Mouse (Mus musculus): Measurements from ENCODE around the gene Trip11. TPM values are rescaled to one million over a fixed set of nuclear protein-coding genes. Genes with fewer than 3 reads are reported as not detected.

Trip11 gene
- polyA plus RNA-seq, 1 experiment from 2014 or later, result 10.8 TPM

DNA sequence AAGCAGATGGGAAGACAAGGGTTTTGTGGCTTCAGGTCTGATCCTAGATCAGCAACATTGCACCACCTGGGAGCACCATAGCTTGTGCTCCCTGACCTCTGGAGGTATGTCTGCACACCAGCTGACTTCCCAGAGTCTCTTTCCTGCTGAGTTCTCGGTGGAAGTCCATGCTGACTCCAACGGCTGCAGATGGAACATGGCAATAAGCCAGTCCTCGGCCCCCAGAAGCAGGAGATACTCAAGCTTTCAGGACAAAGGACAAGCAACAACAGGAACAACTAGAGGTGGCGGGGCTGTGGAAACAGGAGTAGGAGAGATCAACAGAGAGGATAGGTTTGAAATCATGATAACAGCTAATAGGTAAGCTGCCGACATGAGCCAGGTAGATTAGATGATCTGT is 111.3 kb downstream of the Trip11 start:
- no peak overlapping the region for H3K9ac ChIP-seq (replicated peaks; ENCODE audit: low read length)

DNA sequence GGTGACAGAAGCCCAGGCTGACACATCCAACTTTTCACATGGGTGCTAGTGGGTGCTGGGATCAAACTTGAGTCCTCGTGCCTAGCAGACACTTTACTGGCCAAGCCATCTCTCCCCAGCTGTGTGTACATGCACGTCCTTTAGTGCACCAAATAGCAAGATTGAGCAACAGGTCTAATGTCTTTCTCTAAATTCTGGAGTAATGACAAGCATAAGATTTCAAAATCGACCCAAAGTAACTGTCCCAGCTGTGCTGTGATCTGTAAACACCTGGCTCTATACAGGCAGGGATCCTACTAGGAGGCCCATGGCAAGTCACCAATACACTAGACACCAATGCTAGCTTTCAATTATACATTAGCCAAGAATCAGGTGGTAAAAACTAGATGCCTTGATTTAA is 112.0 kb downstream of the Trip11 start:
- H3K4me3 ChIP-seq (ENCODE audit: low read depth, low read length), result no peak overlapping the region
- no peaks in the 10 kb centered on the region for H3K36me3 ChIP-seq (replicated peaks; ENCODE audit: control insufficient read depth, insufficient read depth, low read depth, low read length)
- no peaks in the 10 kb centered on the region for H3K27me3 ChIP-seq (ENCODE audit: control insufficient read depth, insufficient read depth, low read length)
- no peaks in the 10 kb centered on the region for H3K4me1 ChIP-seq (ENCODE audit: control insufficient read depth, insufficient read depth, low read length)
- ATAC-seq (replicated peaks; ENCODE audit: insufficient number of reproducible peaks, low FRiP score, low TSS enrichment, low read depth) (no peak), DNase-seq (ENCODE audit: low spot score) (no peak)
- H3K27ac ChIP-seq (replicated peaks; ENCODE audit: low read depth, low read length), result no peak overlapping the region
- 80% methylated on average over 3 of the region's 3 CpGs for WGBS
- H3K9ac ChIP-seq (replicated peaks; ENCODE audit: low read length), result no peak overlapping the region
- H3K9me3 ChIP-seq (replicated peaks; ENCODE audit: control insufficient read depth, low read length), result no peaks in the 10 kb centered on the region
- H3K4me2 ChIP-seq (ENCODE audit: low read depth, low read length), result no peak overlapping the region

More for the DNA sequence above, 111.3 kb downstream of the Trip11 start:
- ATAC-seq (replicated peaks; ENCODE audit: insufficient number of reproducible peaks, low FRiP score, low TSS enrichment, low read depth) (no peak), DNase-seq (ENCODE audit: low spot score) (no peak)
- Histone ChIP-seq H3K27ac (replicated peaks; ENCODE audit: low read depth, low read length) (no peak overlapping the region), H3K9me3 (replicated peaks; ENCODE audit: control insufficient read depth, low read length) (no peaks in the 10 kb centered on the region), H3K27me3 (ENCODE audit: control insufficient read depth, insufficient read depth, low read length) (no peaks in the 10 kb centered on the region), H3K4me3 (ENCODE audit: low read depth, low read length) (no peak overlapping the region), H3K4me1 (ENCODE audit: control insufficient read depth, insufficient read depth, low read length) (no peaks in the 10 kb centered on the region), H3K36me3 (replicated peaks; ENCODE audit: control insufficient read depth, insufficient read depth, low read depth, low read length) (no peaks in the 10 kb centered on the region), H3K4me2 (ENCODE audit: low read depth, low read length) (no peak overlapping the region)
- 77% methylated on average over 5 of the region's 5 CpGs for WGBS

DNA sequence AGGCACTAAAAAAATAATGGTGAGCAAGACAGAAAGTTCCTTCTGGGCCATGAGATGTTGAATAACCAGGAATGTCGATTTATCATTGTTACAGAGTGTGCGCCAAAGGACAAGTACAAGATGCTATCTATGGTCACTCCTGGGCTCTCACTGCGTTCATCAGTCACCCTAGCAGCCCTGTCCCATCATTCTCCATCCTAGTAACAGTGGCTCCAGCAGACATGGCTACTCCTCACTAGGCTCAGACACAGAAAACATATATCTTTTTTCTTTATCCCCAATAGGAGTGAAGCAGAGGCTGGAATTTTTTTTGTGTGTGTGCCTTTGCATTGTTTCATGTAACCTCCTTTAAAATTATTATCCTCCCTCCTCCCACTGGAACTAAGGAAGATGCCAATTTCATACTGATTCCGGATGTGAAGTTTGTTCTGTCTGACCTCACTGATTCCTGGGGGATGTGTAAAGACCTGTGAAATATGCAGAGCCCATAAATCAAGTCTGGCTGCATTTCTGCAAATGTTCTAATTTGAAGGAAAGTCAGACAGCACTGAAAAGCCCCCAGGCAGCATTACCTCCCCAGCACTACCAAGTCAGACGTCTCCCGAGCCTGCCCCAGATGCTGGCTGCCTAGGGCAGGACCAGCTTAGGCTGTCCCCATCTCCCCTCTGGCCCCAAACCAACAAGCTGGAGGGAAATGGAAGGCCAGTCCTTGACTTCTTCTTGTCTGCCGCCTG is 114.7 kb downstream of the Trip11 start:
- Histone ChIP-seq H3K4me1 (ENCODE audit: control insufficient read depth, insufficient read depth, low read length) (no peaks in the 10 kb centered on the region), H3K9ac (replicated peaks; ENCODE audit: low read length) (no peak overlapping the region), H3K27ac (replicated peaks; ENCODE audit: low read depth, low read length) (no peak overlapping the region), H3K4me2 (ENCODE audit: low read depth, low read length) (no peak overlapping the region), H3K4me3 (ENCODE audit: low read depth, low read length) (no peak overlapping the region), H3K36me3 (replicated peaks; ENCODE audit: control insufficient read depth, insufficient read depth, low read depth, low read length) (no peaks in the 10 kb centered on the region), H3K9me3 (replicated peaks; ENCODE audit: control insufficient read depth, low read length) (no peaks in the 10 kb centered on the region), H3K27me3 (ENCODE audit: control insufficient read depth, insufficient read depth, low read length) (no peaks in the 10 kb centered on the region)
- 65% methylated on average over 7 of the region's 7 CpGs for WGBS
- DNase-seq (ENCODE audit: low spot score) (no peak), ATAC-seq (replicated peaks; ENCODE audit: insufficient number of reproducible peaks, low FRiP score, low TSS enrichment, low read depth) (peak; percentile 34; the same call in 1 of the 2 replicates)

DNA sequence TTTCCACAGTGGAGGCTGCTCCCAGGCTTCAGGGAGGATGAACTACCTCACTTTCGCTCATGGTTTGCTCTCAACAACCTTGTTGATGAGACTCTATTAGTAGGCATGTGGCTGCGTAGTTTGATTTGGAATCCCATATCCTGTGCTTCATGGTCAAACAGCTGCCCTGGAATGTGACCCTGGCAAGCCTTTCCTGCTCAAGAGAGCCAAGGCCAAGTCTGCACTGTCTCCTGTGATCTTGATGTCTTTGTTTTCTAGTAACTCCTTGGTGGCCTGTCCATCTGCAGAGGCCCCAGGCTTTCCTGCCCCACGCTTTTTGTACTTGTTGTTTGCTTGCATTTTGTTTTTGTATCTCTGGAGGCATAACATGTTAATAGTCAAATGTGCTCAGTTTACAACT is 118.6 kb downstream of the Trip11 start:
- Histone ChIP-seq H3K9ac (replicated peaks; ENCODE audit: low read length) (no peak overlapping the region), H3K4me3 (ENCODE audit: low read depth, low read length) (no peak overlapping the region), H3K27ac (replicated peaks; ENCODE audit: low read depth, low read length) (no peak overlapping the region), H3K4me2 (ENCODE audit: low read depth, low read length) (no peak overlapping the region), H3K27me3 (ENCODE audit: control insufficient read depth, insufficient read depth, low read length) (no peaks in the 10 kb centered on the region), H3K4me1 (ENCODE audit: control insufficient read depth, insufficient read depth, low read length) (no peaks in the 10 kb centered on the region), H3K9me3 (replicated peaks; ENCODE audit: control insufficient read depth, low read length) (no peaks in the 10 kb centered on the region), H3K36me3 (replicated peaks; ENCODE audit: control insufficient read depth, insufficient read depth, low read depth, low read length) (no peaks in the 10 kb centered on the region)
- WGBS, result 78% methylated on average over 3 of the region's 3 CpGs
- DNase-seq (ENCODE audit: low spot score) (no peak), ATAC-seq (replicated peaks; ENCODE audit: insufficient number of reproducible peaks, low FRiP score, low TSS enrichment, low read depth) (no peak)

DNA sequence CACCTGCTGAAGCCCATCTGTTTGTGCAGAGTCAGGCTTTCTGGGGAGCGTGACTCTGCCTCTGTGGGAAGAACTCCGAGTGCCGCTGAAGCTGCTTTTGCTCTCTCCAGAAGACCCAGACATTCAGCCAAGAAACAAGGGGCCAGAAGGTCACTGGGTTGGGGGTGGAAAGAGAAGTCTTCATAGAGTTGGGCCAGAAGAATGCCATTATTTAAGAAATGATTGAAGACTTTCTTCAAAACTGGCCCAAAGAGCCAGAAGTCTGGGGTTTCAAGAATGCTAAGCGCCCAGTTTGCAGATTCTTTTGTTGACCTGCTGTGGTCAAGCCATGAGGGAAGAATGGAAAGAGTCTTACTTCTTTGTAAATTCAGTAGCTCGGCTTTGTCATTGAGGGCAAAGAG is 119.8 kb downstream of the Trip11 start:
- Histone ChIP-seq H3K27ac (replicated peaks; ENCODE audit: low read depth, low read length) (no peak overlapping the region), H3K9me3 (replicated peaks; ENCODE audit: control insufficient read depth, low read length) (no peaks in the 10 kb centered on the region), H3K4me2 (ENCODE audit: low read depth, low read length) (no peak overlapping the region), H3K36me3 (replicated peaks; ENCODE audit: control insufficient read depth, insufficient read depth, low read depth, low read length) (no peaks in the 10 kb centered on the region), H3K4me3 (ENCODE audit: low read depth, low read length) (no peak overlapping the region), H3K27me3 (ENCODE audit: control insufficient read depth, insufficient read depth, low read length) (no peaks in the 10 kb centered on the region), H3K9ac (replicated peaks; ENCODE audit: low read length) (no peak overlapping the region), H3K4me1 (ENCODE audit: control insufficient read depth, insufficient read depth, low read length) (no peaks in the 10 kb centered on the region)
- 91% methylated on average over 5 of the region's 5 CpGs for WGBS
- no peak for DNase-seq (ENCODE audit: low spot score)
- ATAC-seq (replicated peaks; ENCODE audit: insufficient number of reproducible peaks, low FRiP score, low TSS enrichment, low read depth), result no peak

DNA sequence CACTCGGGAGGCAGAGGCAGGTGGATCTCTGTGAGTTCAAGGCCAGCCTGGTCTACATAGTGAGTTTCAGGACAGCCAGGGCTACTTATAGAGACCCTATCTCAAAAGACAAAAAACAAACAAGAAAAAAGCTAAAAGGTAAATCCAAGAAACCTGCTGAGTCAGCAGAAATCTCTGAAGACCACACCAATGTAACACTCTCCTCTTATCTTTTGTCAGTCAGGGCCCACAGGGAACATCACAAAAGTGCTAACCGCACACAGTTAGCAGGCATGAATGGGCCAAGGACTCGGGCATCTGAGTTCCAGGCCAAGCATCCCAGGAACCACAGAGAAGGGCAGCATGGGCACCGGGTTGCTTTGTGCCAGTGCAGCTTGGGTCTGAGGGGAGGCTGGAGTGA is 120.4 kb downstream of the Trip11 start:
- Histone ChIP-seq H3K4me2 (ENCODE audit: low read depth, low read length) (no peak overlapping the region), H3K36me3 (replicated peaks; ENCODE audit: control insufficient read depth, insufficient read depth, low read depth, low read length) (no peaks in the 10 kb centered on the region), H3K27ac (replicated peaks; ENCODE audit: low read depth, low read length) (no peak overlapping the region), H3K9ac (replicated peaks; ENCODE audit: low read length) (no peak overlapping the region), H3K27me3 (ENCODE audit: control insufficient read depth, insufficient read depth, low read length) (no peaks in the 10 kb centered on the region), H3K9me3 (replicated peaks; ENCODE audit: control insufficient read depth, low read length) (no peaks in the 10 kb centered on the region), H3K4me1 (ENCODE audit: control insufficient read depth, insufficient read depth, low read length) (no peaks in the 10 kb centered on the region), H3K4me3 (ENCODE audit: low read depth, low read length) (no peak overlapping the region)
- WGBS, result 87% methylated on average over 4 of the region's 4 CpGs
- ATAC-seq (replicated peaks; ENCODE audit: insufficient number of reproducible peaks, low FRiP score, low TSS enrichment, low read depth), result no peak
- DNase-seq (ENCODE audit: low spot score), result no peak

DNA sequence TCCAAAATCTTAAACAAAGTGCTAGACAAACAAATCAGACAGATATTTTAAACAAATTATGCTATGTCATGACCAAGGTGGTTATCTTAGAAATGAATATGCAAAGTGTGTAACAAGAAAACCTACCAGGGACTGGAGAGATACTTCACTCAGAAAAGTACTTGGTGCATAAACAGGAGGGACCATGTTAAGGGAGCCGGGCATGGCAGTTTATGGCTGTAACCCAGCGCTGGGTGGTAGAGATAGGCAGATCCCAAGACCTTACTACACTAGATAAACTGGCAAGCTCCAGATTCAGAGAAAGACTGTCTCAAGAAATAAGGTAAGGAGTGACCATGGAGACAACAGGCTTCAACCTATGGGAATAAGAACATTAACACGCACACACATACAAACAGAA is 123.3 kb downstream of the Trip11 start:
- H3K36me3 ChIP-seq (replicated peaks; ENCODE audit: control insufficient read depth, insufficient read depth, low read depth, low read length), result no peaks in the 10 kb centered on the region
- H3K4me2 ChIP-seq (ENCODE audit: low read depth, low read length), result no peak overlapping the region
- no peak overlapping the region for H3K4me3 ChIP-seq (ENCODE audit: low read depth, low read length)
- no peaks in the 10 kb centered on the region for H3K9me3 ChIP-seq (replicated peaks; ENCODE audit: control insufficient read depth, low read length)
- H3K27ac ChIP-seq (replicated peaks; ENCODE audit: low read depth, low read length), result no peak overlapping the region
- DNase-seq (ENCODE audit: low spot score), result no peak
- ATAC-seq (replicated peaks; ENCODE audit: insufficient number of reproducible peaks, low FRiP score, low TSS enrichment, low read depth), result no peak
- WGBS, result 93% methylated on average over 3 of the region's 3 CpGs
- H3K4me1 ChIP-seq (ENCODE audit: control insufficient read depth, insufficient read depth, low read length), result no peaks in the 10 kb centered on the region
- no peak overlapping the region for H3K9ac ChIP-seq (replicated peaks; ENCODE audit: low read length)
- no peaks in the 10 kb centered on the region for H3K27me3 ChIP-seq (ENCODE audit: control insufficient read depth, insufficient read depth, low read length)

DNA sequence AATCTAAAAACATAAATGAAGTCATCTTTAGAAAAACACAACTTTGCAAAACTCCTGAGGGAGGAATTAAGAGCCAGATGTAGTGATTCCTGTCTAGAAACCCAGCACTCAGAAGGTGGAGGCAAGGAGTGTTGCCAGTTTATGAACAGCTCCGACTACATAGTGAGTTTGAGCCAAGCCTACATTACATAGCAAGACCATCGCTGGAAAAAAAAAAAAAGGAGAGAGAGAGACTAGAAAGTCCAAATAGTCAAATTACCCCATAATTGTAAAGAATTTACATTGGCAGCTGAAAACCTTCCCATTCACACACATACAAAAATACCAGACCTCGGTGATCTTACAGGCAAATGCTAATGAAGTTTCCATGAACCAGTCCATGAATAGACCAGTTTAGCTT is 123.8 kb downstream of the Trip11 start:
- 78% methylated on average over 3 of the region's 3 CpGs for WGBS
- ATAC-seq (replicated peaks; ENCODE audit: insufficient number of reproducible peaks, low FRiP score, low TSS enrichment, low read depth), result no peak
- H3K27ac ChIP-seq (replicated peaks; ENCODE audit: low read depth, low read length), result no peak overlapping the region

More for the DNA sequence above, 123.8 kb downstream of the Trip11 start:
- Histone ChIP-seq H3K27me3 (ENCODE audit: control insufficient read depth, insufficient read depth, low read length) (no peaks in the 10 kb centered on the region), H3K4me2 (ENCODE audit: low read depth, low read length) (no peak overlapping the region), H3K4me1 (ENCODE audit: control insufficient read depth, insufficient read depth, low read length) (no peaks in the 10 kb centered on the region), H3K9ac (replicated peaks; ENCODE audit: low read length) (no peak overlapping the region), H3K36me3 (replicated peaks; ENCODE audit: control insufficient read depth, insufficient read depth, low read depth, low read length) (no peaks in the 10 kb centered on the region), H3K4me3 (ENCODE audit: low read depth, low read length) (no peak overlapping the region), H3K9me3 (replicated peaks; ENCODE audit: control insufficient read depth, low read length) (no peaks in the 10 kb centered on the region)
- no peak for DNase-seq (ENCODE audit: low spot score)
